9 mouse cellular contexts compared by ENCODE assay signal in the genomic region with DNA sequence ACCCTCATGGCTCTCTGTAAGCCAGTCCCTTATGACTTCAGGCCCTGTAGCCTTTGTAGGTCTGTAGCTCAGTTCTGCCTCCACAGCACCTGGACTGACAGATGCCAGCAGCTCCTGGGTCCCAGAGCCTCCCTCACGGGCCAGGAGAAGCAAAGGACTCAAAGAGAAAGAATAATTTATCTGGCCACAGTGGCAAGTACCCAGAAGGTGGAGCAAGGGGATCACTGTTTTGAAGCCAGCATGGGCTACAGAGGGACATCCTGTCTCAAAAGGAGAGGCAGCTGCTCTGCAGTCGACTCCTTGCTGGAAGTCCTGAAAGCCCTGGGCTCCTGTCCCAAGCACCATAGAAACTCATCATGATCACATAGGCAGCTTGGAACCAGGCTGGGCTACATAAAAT.
"Had no signal": no experiment of that assay in that cellular context is flagged by ENCODE, and none has a peak within 500 bp of the region (broad histone marks: within the 10 kb centered on the region; RNA-seq: fewer than 3 reads in every experiment).

No protein-coding gene starts in this region.

- DNase-seq: kidney, postnatal 14 days; kidney, postnatal 4 days; liver, embryonic 13.5 days; lung, adult 2 months; lung, postnatal 14 days; lung, postnatal 4 days; midbrain, embryonic 14.5 days; thymus, adult 18-20 months; thymus, postnatal 36 days had no signal
